8 mouse cellular contexts compared by ENCODE assay signal in the genomic region with DNA sequence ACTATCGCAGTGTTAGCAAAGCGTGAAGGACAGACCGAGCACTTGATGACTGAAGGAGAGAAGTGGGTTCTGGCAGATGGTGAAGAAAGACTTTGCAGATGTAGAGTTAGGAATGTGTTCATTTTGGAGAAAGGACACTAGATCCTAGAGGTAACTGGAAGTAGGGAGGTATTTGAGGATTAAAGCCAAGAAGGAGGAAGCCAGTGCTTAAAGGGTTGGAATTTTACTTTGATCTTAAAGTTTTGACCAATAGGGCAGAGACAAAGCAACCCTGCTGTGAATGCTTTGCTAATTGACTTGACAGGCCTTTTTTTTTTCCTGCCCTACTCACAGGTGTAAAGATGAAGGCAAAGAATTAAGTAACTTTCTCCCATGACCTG. TPM values are rescaled to one million over a fixed set of nuclear protein-coding genes. Genes with fewer than 3 reads are reported as not detected.
A peak's percentile ranks its signal among the peaks of the same experiment; 100 is the strongest.
DNase-seq lines count a peak whose midpoint lies in the region; ATAC-seq lines count a peak whose summit lies in the region.

No protein-coding gene starts in this region.

- H3K4me3 ChIP-seq in liver, embryonic 11.5 days (ENCODE audit: low read depth, low read length) = peak overlapping the region; percentile 70

- H3K36me3 ChIP-seq in liver, embryonic 11.5 days (ENCODE audit: control insufficient read depth, insufficient read depth, low read length) = no peaks in the 10 kb centered on the region

- peak; percentile 55 for DNase-seq in embryo, embryonic 11 days
- DNase-seq in embryo, embryonic 10.5 days (ENCODE audit: low spot score) = no peak
- peak; percentile 57 for DNase-seq in 416B (ENCODE audit: low read depth)
- DNase-seq in liver, embryonic 11.5 days (ENCODE audit: low spot score) = no peak
- no peak for DNase-seq in layer of hippocampus, adult 8-10 months (ENCODE audit: low spot score in 2 of 2)
- DNase-seq in thymus, postnatal 25 days = no peak
- no peak for DNase-seq in thymus, postnatal 10 days (ENCODE audit: low spot score in 2 of 2)

- H3K27me3 ChIP-seq in liver, embryonic 11.5 days (replicated peaks; ENCODE audit: control insufficient read depth, insufficient read depth, low read length) = no peaks in the 10 kb centered on the region

- H3K9ac ChIP-seq in liver, embryonic 11.5 days (ENCODE audit: low read depth, low read length) = peak overlapping the region; percentile 94

- WGBS in liver, embryonic 11.5 days = 0% methylated on average over 3 of the region's 3 CpGs

- H3K4me2 ChIP-seq in liver, embryonic 11.5 days = peak overlapping the region; percentile 79

- H3K9me3 ChIP-seq in liver, embryonic 11.5 days (ENCODE audit: control insufficient read depth, low read length) = no peaks in the 10 kb centered on the region

- H3K27ac ChIP-seq in liver, embryonic 11.5 days (ENCODE audit: low read depth, low read length) = peak overlapping the region; percentile 98

- peaks cover 5% of the 10 kb centered on the region for H3K4me1 ChIP-seq in liver, embryonic 11.5 days (replicated peaks; ENCODE audit: control insufficient read depth, insufficient read depth, low read length)

- 0 out of 2 replicates have a peak, but pooled peaks have one; percentile 1 for ATAC-seq in erythroblast, adult 5-6 weeks (replicated peaks; ENCODE audit: low FRiP score, poor library complexity, severe bottlenecking)
- no peak for ATAC-seq in liver, embryonic 11.5 days (replicated peaks; ENCODE audit: low FRiP score)

RNA-seq across cellular contexts. Expression of a gene that starts 1.2 kb away (rescaled TPM):
- total RNA-seq in erythroblast, adult 5-6 weeks (2015; ENCODE audit: low replicate concordance) = 13.8 and 32.1 TPM in 2 replicates
- 11.7 and 18.3 TPM in 2 replicates for total RNA-seq in erythroblast, adult 5-6 weeks (2017; ENCODE audit: low replicate concordance)
- polyA plus RNA-seq in liver, embryonic 11.5 days (2014; fragmentation: Nextera tagmentation; extraction: Ambion mirVana) = 20.0 and 20.5 TPM in 2 replicates
- total RNA-seq in layer of hippocampus, adult 8-10 months (2022) = 10 to 100 TPM; 28.0 to 30.4 (median 28.6) TPM

Comparison
In these comparisons a context has a peak if more than half of its experiments do, and no peak if none do; other contexts are left out.
1. DNase-seq: peak in embryo, embryonic 11 days (single experiment) and 416B (single experiment); none in embryo, embryonic 10.5 days (single experiment), liver, embryonic 11.5 days (single experiment), layer of hippocampus, adult 8-10 months (0 of 2), thymus, postnatal 25 days (single experiment) and thymus, postnatal 10 days (0 of 2).